Mouse (Mus musculus) stomach, embryonic 15.5 days (tissue): ENCODE data around the gene Ttc34. TPM values are rescaled to one million over a fixed set of nuclear protein-coding genes. Genes with fewer than 3 reads are reported as not detected.

Source experiments
- polyA plus RNA-seq: library from polyadenylated mRNA; unstranded; fragments of >200 nt; fragmentation: Nextera tagmentation; extraction: Ambion mirVana; gene quantifications from 2 replicates; pipeline ENCODE4 v1.2.1, GENCODE M21; 2015

Ttc34 gene
- polyA plus RNA-seq, 1 experiment from 2014 or later, result 0.08 TPM

Other genes with a start within 250 kb of the Ttc34 start
- gene Prdm16, start 200.6 kb upstream of the Ttc34 start, polyA plus RNA-seq, result 20.8 and 23.9 TPM in 2 replicates
- not detected in 2 replicates for gene Actrt2, start 169.6 kb upstream of the Ttc34 start, polyA plus RNA-seq
- gene Mmel1, start 32.1 kb downstream of the Ttc34 start, polyA plus RNA-seq, result 0.21 and 0.23 TPM in 2 replicates
- 29.1 and 30.6 TPM in 2 replicates for gene Fam213b, start 61.7 kb downstream of the Ttc34 start, polyA plus RNA-seq
- gene Tnfrsf14, start 91.1 kb downstream of the Ttc34 start, polyA plus RNA-seq, result 3.8 and 8.0 TPM in 2 replicates
- gene Hes5, start 123.5 kb downstream of the Ttc34 start, polyA plus RNA-seq, result 2.5 and 2.6 TPM in 2 replicates
- gene Pank4, start 126.7 kb downstream of the Ttc34 start, polyA plus RNA-seq, result 37.6 and 37.7 TPM in 2 replicates
- gene Plch2, start 219.3 kb downstream of the Ttc34 start, polyA plus RNA-seq, result 24.1 and 24.7 TPM in 2 replicates
- 18.4 and 19.1 TPM in 2 replicates for gene Pex10, start 229.6 kb downstream of the Ttc34 start, polyA plus RNA-seq
- gene Rer1, start 248.9 kb downstream of the Ttc34 start, polyA plus RNA-seq, result 175 and 179 TPM in 2 replicates
- 5.1 and 5.3 TPM in 2 replicates for gene Morn1, start 249.1 kb downstream of the Ttc34 start, polyA plus RNA-seq